Mouse (Mus musculus) erythroblast, adult 5-6 weeks (primary cell): Measurements from ENCODE around the gene Fabp3. TPM values are rescaled to one million over a fixed set of nuclear protein-coding genes. Genes with fewer than 3 reads are reported as not detected.

Source experiments
- ATAC-seq: replicated peaks from 2 replicates; pipeline ENCODE4 v1.8.0; 2016; ENCODE audit warnings: moderate number of reproducible peaks, mild to moderate bottlenecking, moderate TSS enrichment, inconsistent platforms; ENCODE audit not compliant: poor library complexity, low FRiP score, severe bottlenecking
- total RNA-seq, 2 experiments: library from RNA; stranded (forward) in 1 of 2; stranded (reverse) in 1 of 2; fragments of 150-400 nt in 1 of 2; fragments of 200-764, 138-1000 nt in 1 of 2; gene quantifications; 2 replicates each; pipeline versions ENCODE4 v1.2.3 to v1.2.4; 2015 to 2017; ENCODE audit warnings: low replicate concordance in 2 of 2

Fabp3 gene
- total RNA-seq (2015; ENCODE audit: low replicate concordance) (2.1 TPM in 1 of 2 replicates, not detected in the other), total RNA-seq (2017; ENCODE audit: low replicate concordance) (not detected in 2 replicates)

DNA sequence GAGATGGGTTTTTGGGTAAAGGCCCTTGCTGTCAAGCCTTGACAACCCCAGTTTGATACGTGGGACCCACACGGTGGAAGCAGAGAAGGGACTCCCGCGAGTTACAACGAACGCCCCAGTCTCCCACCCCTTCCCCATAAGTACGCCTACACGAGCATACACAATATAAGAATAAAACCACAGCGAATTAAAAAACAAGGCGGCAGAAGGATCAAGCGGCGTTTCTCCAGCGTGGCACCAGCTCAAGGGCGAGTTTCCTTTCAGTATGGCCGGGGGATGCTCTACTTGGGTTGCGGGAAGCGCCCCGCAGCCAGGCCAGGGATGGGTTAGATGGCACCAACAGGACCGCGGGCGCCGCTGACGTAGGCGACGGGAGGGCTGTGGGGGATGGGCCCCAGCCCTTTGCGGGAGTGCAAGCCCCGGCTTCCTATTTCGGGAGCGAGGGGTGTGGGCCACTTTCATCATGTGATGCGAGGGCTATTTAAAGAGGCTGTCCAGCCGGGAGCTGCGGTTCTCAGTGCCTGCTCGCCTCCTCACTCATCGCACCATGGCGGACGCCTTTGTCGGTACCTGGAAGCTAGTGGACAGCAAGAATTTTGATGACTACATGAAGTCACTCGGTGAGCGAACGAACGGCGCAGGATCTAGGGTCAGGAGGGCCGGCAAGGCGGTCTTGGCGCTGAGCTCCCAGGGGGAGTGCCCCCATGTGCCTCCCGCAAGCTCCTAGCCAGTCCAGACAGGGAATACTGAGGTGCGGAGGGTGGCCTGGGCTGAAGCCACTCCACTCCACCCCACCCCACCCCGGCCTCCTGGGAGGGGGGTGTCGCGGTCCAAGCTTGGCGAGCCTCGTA lies at the start of gene Fabp3, which contains the start of gene Gm10570:
Fabp3 (plus strand) TSS at position 365 of the 851 bp plus-strand sequence.
Gm10570 (minus strand) TSS at position 444 of the 851 bp plus-strand sequence.
- ATAC-seq, result no peak

- ATAC-seq, result peak; percentile 56; the same call in 1 of the 2 replicates
Observed at GRCm38 (mm10) chr4:130260406-130260805, 48.0 kb upstream of the Fabp3 start.

GRCm38 (mm10) chr4:130264131-130264530 lies 44.3 kb upstream of the Fabp3 start:
- no peak for ATAC-seq

DNA sequence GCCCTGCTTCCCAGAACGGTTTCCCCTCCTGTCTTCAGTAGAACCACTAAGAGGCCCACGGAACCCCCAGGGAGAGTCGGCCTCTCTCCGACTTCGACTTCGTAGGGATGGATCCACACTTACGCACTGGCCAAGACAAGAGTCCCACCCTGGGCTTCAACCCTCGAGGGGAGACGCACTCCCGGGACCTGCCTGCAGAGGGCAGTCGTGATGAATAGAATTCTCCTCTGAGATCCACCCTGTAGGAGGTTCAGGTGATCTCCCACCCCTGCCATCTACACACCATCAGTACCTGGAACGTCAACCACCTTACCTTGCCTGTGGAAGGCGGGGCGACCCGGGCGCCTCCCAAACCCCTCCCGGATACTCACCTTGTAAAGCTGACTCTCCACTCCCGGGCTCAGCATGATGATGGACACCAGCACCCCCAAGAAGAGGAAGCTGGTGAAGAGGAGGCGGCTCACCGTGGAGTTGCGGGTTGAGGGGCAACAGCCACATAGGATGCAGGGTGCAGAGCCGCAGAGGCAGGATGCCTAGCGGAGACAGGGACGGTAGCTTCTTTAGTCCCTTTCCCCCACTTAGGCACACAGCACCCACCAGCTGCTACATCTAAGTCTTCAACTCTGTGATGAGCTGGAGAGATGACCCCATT lies 43.6 kb upstream of the Fabp3 start:
- ATAC-seq, result peak; percentile 86

GRCm38 (mm10) chr4:130266601-130267000 lies 41.8 kb upstream of the Fabp3 start:
- no peak for ATAC-seq

DNA sequence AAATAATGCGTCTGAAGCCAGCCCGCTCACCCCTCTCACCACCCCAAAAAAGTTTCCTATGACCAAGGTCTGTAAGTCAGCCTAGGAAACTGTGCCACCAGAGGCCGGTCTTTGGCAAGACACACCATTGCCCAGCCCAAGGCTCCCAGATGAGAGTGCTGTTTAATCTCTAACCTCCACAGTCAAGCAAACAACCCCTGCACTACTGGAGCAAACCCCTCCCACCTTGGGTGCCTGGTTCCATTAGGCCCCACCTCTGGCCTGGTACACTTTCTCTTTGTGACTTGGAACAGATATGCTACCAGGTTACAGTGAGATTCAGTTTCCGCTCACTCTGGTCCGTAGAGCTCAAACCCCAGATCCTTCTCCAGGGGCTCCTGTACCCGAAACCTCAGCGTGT lies 41.3 kb upstream of the Fabp3 start:
- ATAC-seq, result no peak

- no peak for ATAC-seq
Observed at GRCm38 (mm10) chr4:130268736-130269135, 39.7 kb upstream of the Fabp3 start.

DNA sequence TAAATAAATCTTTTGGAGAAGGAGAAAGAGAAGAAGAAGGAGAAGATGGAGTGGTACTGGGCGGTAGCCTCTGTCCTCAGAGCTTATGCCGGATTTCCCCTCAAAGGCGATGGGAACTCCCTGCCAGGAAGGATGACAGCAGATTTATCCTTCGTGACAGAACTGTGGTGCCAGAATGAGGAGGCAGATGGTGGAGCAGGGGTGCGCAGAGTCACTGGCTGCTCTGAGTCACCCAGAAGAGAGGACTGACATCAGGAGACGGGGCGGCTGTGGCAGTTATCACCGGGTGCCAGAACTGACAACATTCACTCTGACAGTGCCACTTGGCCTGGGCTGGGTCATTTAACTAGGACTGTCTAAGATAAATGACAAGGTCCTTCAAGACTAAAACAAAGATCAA lies 38.3 kb upstream of the Fabp3 start:
- 0 out of 2 replicates have a peak, but pooled peaks have one; percentile 47 for ATAC-seq

DNA sequence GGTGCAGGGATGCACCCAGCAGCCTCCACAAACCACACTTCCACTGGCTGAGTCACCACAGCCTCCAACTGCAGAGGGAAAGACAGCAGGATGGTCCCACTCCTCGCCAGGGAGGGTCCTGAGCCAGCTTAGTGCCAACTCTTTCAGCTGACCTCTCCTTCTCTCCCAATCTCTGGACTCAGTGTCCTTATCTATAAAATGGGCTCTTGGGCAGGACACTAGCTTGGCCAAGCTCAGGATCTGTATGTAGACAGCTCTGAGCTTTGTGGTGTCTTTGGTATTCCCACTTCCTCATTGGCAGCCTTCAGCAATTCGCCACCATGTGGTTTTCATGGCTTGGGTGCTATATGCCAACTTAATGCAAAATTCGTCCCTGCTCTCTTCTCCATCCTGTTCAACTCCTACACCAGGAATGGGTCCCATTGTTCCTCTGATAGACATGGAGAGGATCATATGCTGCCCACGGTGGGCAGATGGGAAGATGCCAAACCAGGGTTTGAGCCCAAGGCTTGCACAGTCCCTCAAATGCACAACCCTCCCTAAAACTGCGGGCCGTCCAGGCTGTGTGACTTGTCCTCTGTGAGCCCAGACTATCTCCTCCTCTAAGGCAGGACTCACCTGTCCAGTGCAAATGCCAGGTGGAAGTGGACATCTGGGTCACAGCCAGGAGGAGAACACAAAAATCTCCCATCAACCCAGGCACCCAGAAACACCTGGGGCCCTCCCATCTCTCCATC lies 37.6 kb upstream of the Fabp3 start:
- no peak for ATAC-seq

GRCm38 (mm10) chr4:130273698-130274345 lies 34.6 kb upstream of the Fabp3 start:
- ATAC-seq, result no peak

DNA sequence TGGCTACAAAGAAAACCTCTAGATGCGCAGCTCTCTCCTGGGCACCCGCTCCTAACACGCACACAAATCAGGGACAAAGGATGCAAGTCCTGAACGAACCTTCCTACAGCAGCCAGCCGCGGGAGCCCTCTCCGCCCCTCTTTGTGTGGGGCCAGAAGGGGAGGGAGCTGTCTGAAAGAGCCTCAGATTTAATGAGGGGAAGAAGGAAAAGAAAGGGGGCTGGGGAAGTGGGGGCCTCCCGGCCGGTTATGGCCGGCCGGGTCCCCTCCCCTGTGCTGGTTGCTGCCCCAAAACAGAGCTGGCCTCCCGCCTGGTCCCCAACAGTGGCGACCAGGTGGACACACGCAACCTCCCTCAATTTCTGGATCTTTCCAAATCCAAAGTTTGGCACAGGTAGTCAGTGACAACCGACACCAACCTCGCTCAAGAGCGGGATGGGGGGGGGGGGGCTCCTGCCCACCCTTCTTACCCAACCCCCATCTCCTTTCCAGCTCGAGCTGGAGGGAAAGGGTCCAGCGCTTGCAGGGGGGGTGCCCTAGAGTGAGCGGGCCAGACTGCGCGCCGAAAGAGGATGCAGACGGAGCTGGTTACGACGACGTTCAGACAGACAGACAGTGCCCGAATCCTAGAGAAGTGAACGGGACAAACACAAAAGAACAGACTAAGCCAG lies 33.9 kb upstream of the Fabp3 start:
- no peak for ATAC-seq

DNA sequence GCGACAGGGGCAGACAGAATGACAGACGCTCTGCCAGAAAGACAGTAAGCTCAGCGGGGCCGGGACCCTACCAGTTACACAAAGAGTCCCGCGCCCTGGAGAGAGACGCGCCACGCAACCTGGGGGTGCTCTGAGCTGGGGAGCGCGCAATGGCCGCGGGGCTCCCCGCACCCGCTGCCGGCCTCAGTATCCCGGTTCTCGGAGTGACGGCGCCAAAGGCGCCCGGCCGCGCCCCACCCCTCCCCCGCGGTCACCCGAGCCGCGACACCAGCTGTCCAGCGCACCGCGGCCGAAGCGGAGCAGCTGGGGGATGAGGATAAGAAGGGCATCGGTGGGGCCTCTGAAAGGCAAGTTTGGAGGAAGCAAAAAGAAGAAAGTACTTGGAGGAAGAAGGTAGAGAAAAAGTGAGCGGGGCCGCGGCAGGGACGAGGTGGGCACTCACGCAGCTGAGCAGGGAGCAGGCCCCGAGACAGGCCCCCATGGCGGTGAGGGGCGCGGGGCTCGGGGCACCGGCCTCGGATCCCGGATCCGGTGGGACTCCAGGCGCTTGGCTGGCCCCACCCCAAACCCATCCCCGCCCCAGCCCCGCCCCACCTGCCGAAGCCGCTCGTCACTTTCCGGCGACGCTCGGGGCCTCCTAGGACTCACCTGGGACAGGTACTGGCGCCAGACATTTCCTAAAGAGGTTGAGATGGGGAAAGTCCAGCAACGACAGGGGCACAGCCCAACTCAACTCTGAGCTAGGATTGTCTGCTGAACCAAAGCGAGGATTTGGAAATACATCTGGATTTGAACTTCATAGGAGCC lies 33.2 kb upstream of the Fabp3 start:
- ATAC-seq, result no peak

- no peak for ATAC-seq
Observed at GRCm38 (mm10) chr4:130275823-130276105, 32.6 kb upstream of the Fabp3 start.

GRCm38 (mm10) chr4:130276573-130277176 lies 31.7 kb upstream of the Fabp3 start:
- ATAC-seq, result no peak

GRCm38 (mm10) chr4:130279105-130279504 lies 29.3 kb upstream of the Fabp3 start, which contains the start of gene Serinc2:
TSS of gene Serinc2 (minus strand) at chr4:130279205.
- no peak for ATAC-seq

DNA sequence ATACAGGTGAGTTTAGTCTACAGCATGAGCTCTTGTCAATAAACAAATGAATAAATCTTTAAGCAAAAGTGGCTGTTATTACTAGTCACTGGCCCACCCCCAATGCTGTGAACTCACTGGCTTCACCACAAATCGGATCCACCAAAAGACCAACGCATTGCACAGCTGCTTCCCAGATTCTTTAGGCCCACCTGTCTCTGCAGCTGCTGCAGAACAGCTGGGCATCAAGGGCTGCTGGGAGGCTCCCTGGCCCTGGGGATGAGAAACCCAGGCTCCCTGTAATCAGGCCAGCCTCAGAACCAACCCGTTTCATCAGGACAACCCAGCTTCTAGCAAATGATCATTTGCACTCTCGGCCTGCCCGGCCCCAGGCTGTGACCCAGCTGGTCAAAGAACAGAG lies 25.5 kb upstream of the Fabp3 start:
- no peak for ATAC-seq

DNA sequence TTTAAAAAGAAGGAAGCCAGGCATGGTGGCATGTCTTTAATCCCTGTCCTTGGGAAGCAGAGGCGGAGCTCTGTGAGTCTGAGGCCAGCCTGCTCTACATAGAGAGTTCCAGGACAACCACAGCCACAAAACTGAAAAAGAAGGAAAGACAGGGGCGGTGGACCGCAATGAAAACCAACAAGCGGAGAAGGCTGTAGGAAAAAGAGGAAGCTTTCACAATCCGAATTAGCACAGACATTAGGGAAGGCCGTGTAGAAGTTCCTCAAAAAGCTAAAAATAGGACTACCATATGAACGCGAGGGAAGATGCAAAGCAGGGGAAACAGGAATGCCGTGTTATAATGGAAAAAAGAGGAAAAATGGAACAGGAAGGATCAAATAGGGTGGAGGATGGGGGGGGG lies 24.6 kb upstream of the Fabp3 start:
- ATAC-seq, result no peak

DNA sequence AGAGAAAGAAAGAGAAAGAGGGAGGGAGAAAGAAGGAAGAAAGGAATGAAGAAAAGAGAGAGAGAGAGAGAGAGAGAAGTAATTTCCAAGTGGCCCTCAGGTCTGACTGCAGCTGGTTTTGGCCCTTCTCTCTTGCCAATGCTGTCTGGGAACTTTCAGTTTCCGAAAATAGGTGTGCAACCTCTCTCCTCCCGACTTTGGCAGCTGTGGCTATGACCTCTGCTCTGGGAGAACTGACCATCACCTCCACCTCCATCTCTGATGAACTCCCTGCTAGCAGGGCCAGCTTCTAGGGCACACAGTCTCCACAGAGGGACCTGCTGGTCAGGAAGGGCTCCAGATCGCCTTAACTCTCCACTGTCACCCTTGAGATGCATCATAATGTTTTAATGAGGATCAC lies 21.9 kb upstream of the Fabp3 start:
- ATAC-seq, result no peak
